Mouse (Mus musculus) limb, embryonic 11.5 days (tissue): ENCODE results near the gene Timm10b. TPM values are rescaled to one million over a fixed set of nuclear protein-coding genes. Genes with fewer than 3 reads are reported as not detected.

Source experiments
- ATAC-seq: fragments of 200-750 bp; cut with Nextera tagmentation; 2 replicates; pipeline ENCODE4 v1.8.0; 2017; ENCODE audit warnings: low read depth; ENCODE audit not compliant: insufficient number of reproducible peaks, low FRiP score, low TSS enrichment
- DNase-seq: peaks from one replicate; pipeline ENCODE4 v3.0.0-alpha.2; 2015; ENCODE audit warnings: low spot score
- H3K27ac ChIP-seq: fragments of 300-500 bp; sonication (generic); replicated peaks from 2 replicates; pipeline ENCODE4 v1.5.1; 2014; ENCODE audit warnings: low read depth, mild to moderate bottlenecking, low read length
- H3K27me3 ChIP-seq: fragments of 300-500 bp; sonication (generic); 2 replicates; pipeline ENCODE4 v1.6.1; 2014; ENCODE audit warnings: mild to moderate bottlenecking, low read length, mixed read lengths; ENCODE audit not compliant: control insufficient read depth, insufficient read depth
- H3K36me3 ChIP-seq: fragments of 300-500 bp; sonication (generic); 2 replicates; pipeline ENCODE4 v1.6.1; 2014; ENCODE audit warnings: mild to moderate bottlenecking, low read length, moderate library complexity, mixed read lengths; ENCODE audit not compliant: control insufficient read depth, insufficient read depth
- H3K4me1 ChIP-seq: fragments of 300-500 bp; sonication (generic); 2 replicates; pipeline ENCODE4 v1.6.1; 2014; ENCODE audit warnings: low read length, mixed read lengths; ENCODE audit not compliant: control insufficient read depth, insufficient read depth
- H3K4me2 ChIP-seq: fragments of 300-500 bp; sonication (generic); 2 replicates; pipeline ENCODE4 v1.6.1; 2014; ENCODE audit warnings: low read depth, mild to moderate bottlenecking, moderate library complexity; ENCODE audit not compliant: severe bottlenecking
- H3K4me3 ChIP-seq: fragments of 300-500 bp; sonication (generic); 2 replicates; pipeline ENCODE4 v1.5.1; 2014; ENCODE audit warnings: low read depth, low read length
- H3K9ac ChIP-seq: fragments of 300-500 bp; sonication (generic); 2 replicates; pipeline ENCODE4 v1.6.1; 2014; ENCODE audit warnings: mild to moderate bottlenecking, low read length
- H3K9me3 ChIP-seq: fragments of 300-500 bp; sonication (generic); 2 replicates; pipeline ENCODE4 v1.6.1; 2016; ENCODE audit warnings: low read length; ENCODE audit not compliant: control insufficient read depth
- WGBS: fragments of 180-500 bp; shearing (Covaris S2); extraction: QIAGEN DNeasy Blood & Tissue Kit; methylation state at CpG from one replicate; pipeline ENCODE4 v1.1.7; 2014; 5-methylcytosine and 5-hydroxymethylcytosine counted together
- polyA plus RNA-seq: library from polyadenylated mRNA; unstranded; fragments of >200 nt; fragmentation: Nextera tagmentation; extraction: Ambion mirVana; gene quantifications from 2 replicates; pipeline ENCODE4 v1.2.1, GENCODE M21; 2014

Gene Timm10b
- polyA plus RNA-seq: 160 and 166 TPM in 2 replicates

DNA sequence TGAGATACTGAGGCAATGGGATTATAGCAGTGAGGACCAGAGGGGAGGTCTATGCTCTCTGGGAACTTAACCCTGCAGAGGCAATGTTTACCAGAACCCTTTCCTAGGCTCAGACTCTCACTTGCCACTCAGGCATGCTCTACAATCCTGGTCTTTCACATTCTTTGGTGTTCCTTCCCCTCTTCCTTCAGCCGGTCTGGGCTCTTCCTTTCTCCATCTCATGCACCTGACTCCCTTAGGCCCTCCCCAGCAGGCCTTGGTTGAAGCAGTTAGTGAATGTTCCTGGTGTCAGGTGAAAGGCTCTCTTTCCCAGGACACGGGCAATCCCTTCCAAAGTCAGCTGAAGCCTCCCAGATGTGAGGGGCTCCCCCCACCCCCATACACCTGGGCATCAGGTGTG, at the start of gene Timm10b:
Gene Timm10b, plus strand, starts transcription at position 301 of the 400 bp plus-strand sequence.
- peak within 1 kb of the TSS; percentile 88 for H3K4me2 ChIP-seq
- peak within 1 kb of the TSS; percentile 73 for H3K9ac ChIP-seq
- no peaks in the 10 kb centered on the region for H3K27me3 ChIP-seq
- peaks cover 8% of the 10 kb centered on the region for H3K4me1 ChIP-seq
- H3K4me3 ChIP-seq: peak within 1 kb of the TSS; percentile 76
- H3K27ac ChIP-seq: peak within 1 kb of the TSS; percentile 59
- H3K9me3 ChIP-seq: no peaks in the 10 kb centered on the region
- no peak; the same call in 1 of the 2 replicates for ATAC-seq
- H3K36me3 ChIP-seq: peaks cover 7% of the 10 kb centered on the region
- no peak for DNase-seq
- WGBS: 7% methylated on average over 2 of the region's 2 CpGs

DNA sequence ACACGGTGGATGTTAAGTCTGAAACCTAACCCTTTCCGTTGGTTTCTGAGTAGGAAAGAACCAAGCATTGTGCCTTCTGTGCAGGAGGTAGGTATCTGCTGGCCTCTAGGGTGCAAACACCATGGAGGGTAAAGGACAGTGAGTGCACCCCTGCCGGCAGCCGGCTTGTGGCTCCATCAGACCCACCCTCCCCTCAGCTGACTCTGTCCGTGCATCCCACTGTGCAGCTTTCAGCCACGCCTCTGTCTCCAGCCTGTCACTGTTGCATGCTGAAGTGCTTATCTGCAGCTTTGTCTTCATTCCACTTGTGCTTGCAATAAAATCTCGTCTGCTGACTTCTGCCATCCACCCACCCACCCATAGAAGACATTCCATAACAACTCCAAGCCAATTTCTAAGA, 49.8 kb upstream of the Timm10b start:
- no peak overlapping the region for H3K4me3 ChIP-seq
- no peaks in the 10 kb centered on the region for H3K27me3 ChIP-seq
- no peaks in the 10 kb centered on the region for H3K36me3 ChIP-seq
- ATAC-seq (no peak), DNase-seq (no peak)
- 43% methylated on average over 7 of the region's 7 CpGs for WGBS
- H3K9ac ChIP-seq: no peak overlapping the region
- H3K4me2 ChIP-seq: no peak overlapping the region
- H3K9me3 ChIP-seq: no peaks in the 10 kb centered on the region
- no peaks in the 10 kb centered on the region for H3K4me1 ChIP-seq
- H3K27ac ChIP-seq: no peak overlapping the region

DNA sequence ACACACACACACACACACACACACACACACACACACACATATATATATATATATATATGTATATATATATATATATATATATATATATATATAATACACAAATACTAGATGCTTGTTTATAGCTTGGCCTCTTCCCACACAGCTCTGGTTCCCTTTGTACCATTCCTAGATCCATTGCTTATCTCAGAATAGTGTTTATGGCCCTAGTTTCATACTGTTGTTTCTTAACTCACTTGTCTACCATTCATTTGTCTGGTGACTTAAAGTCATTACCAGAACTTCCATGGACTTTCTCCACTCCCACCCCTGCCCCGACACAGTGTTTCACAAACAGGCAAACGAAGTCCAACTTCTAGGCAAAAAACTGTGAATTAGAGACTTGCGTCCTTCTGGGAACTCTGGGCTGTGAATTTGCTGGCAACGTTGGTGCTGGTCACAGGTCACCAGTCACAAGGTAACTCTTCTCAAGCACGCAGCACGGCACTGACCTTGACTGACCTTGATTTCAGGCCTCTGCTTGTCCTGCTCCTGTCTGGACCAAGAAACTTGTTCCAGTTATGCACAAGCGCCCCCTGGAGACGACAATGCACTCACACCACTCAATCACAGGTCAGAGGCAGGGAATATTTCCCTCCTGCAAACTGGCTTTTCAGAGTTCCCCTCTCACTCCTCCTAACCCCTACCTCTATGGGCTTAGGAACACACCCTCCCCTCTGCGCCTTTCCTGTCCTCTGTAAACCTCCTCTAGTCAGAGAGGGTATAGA, 36.8 kb upstream of the Timm10b start:
- H3K27ac ChIP-seq: no peak overlapping the region
- ATAC-seq: peak; percentile 49; the same call in 1 of the 2 replicates

DNA sequence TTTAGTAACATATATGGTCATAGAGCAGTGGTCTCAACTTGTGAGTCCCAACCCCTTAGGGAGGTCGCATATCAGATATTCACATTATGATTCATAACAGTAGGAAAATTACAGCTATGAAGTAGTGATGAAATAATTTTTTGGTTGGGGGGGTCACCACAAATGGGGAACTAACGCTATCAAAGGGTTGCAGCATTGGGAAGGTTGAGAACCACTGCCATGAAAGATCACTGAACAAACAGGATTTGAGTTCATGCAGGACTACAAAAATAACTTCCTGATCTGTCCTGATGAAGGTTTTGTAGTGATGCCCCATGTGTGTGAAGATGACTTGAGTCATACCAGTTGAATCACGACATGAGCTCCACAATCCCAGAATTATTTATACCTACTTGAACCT, 31.4 kb upstream of the Timm10b start:
- no peak for DNase-seq
- 84% methylated on average over 3 of the region's 3 CpGs for WGBS
- H3K27ac ChIP-seq: no peak overlapping the region

More for the DNA sequence above, 36.8 kb upstream of the Timm10b start:
- no peaks in the 10 kb centered on the region for H3K27me3 ChIP-seq
- H3K4me1 ChIP-seq: no peaks in the 10 kb centered on the region
- H3K9ac ChIP-seq: no peak overlapping the region
- WGBS: 32% methylated on average over 9 of the region's 9 CpGs
- peaks cover 4% of the 10 kb centered on the region; the same call in 1 of the 2 replicates for H3K9me3 ChIP-seq
- H3K4me3 ChIP-seq: no peak overlapping the region
- no peak overlapping the region for H3K4me2 ChIP-seq
- no peaks in the 10 kb centered on the region for H3K36me3 ChIP-seq
- peak; percentile 83 for DNase-seq

GRCm38 (mm10) chr7:105611767-105612166, 28.1 kb upstream of the Timm10b start:
- Histone ChIP-seq H3K4me1 (no peaks in the 10 kb centered on the region), H3K27ac (no peak overlapping the region), H3K36me3 (peaks cover 10% of the 10 kb centered on the region; the same call in 1 of the 2 replicates), H3K27me3 (no peaks in the 10 kb centered on the region), H3K4me2 (no peak overlapping the region), H3K9ac (no peak overlapping the region), H3K9me3 (no peaks in the 10 kb centered on the region), H3K4me3 (no peak overlapping the region)
- ATAC-seq (no peak), DNase-seq (no peak)
- WGBS: 79% methylated on average over 1 of the region's 1 CpGs

More for the DNA sequence above, 31.4 kb upstream of the Timm10b start:
- Histone ChIP-seq H3K4me1 (no peaks in the 10 kb centered on the region), H3K36me3 (peaks cover 10% of the 10 kb centered on the region; the same call in 1 of the 2 replicates), H3K9ac (no peak overlapping the region), H3K4me3 (no peak overlapping the region), H3K27me3 (no peaks in the 10 kb centered on the region), H3K9me3 (peaks cover 4% of the 10 kb centered on the region; the same call in 1 of the 2 replicates), H3K4me2 (no peak overlapping the region)
- no peak for ATAC-seq

DNA sequence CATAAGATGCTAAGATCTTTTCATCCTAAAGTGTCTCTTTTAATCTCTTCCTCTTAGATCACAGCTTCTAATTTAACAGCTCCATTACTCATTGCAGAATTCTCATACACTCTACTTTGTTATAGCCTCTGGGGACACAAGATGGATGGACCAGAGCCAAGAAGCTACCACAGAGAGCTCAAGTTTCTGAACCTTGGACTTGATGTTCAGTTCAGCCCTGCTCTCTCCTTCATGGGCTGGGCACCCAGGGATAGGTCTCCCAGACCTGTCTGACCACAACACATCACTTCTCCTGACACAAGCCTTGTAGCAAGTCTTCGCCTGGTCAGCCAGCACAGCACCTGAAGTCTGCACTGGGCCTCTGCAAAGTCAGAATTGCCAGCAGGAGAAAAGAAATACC, 25.5 kb upstream of the Timm10b start:
- Histone ChIP-seq H3K9ac (no peak overlapping the region), H3K4me3 (no peak overlapping the region), H3K4me1 (no peaks in the 10 kb centered on the region), H3K9me3 (no peaks in the 10 kb centered on the region), H3K36me3 (peaks cover 12% of the 10 kb centered on the region), H3K27me3 (no peaks in the 10 kb centered on the region), H3K27ac (no peak overlapping the region), H3K4me2 (no peak overlapping the region)
- WGBS: 95% methylated on average over 1 of the region's 1 CpGs
- DNase-seq (no peak), ATAC-seq (no peak)

DNA sequence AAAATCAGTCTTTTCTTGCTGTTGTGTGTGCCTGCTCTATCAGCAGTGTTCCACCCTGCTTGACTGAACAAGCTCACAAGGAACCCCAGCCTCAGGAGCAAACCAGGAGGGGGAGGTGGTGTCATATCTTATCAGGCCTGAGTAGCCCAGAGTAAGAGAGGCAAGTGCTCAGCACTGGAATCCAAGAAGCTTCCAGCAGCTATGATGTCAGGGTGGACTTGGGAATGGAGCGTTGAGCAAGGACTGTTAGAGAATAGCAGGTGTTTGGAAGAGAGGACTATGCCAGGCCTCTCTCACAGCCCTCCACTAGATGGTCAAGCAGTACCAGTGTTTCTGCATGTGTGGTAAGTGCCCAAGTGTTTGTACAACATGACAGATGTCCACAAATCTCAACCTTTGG, 24.1 kb upstream of the Timm10b start:
- H3K36me3 ChIP-seq: peaks cover 11% of the 10 kb centered on the region
- H3K9ac ChIP-seq: no peak overlapping the region
- DNase-seq (no peak), ATAC-seq (no peak)
- H3K27ac ChIP-seq: no peak overlapping the region
- H3K27me3 ChIP-seq: no peaks in the 10 kb centered on the region
- no peak overlapping the region for H3K4me2 ChIP-seq
- H3K4me1 ChIP-seq: no peaks in the 10 kb centered on the region
- no peaks in the 10 kb centered on the region for H3K9me3 ChIP-seq
- WGBS: 89% methylated on average over 1 of the region's 1 CpGs
- H3K4me3 ChIP-seq: no peak overlapping the region

GRCm38 (mm10) chr7:105616561-105616960, 23.3 kb upstream of the Timm10b start:
- H3K4me2 ChIP-seq: no peak overlapping the region
- no peak overlapping the region for H3K9ac ChIP-seq
- no peak for DNase-seq
- H3K9me3 ChIP-seq: no peaks in the 10 kb centered on the region
- H3K36me3 ChIP-seq: peaks cover 5% of the 10 kb centered on the region
- WGBS: 82% methylated on average over 6 of the region's 6 CpGs
- no peak for ATAC-seq
- H3K4me3 ChIP-seq: no peak overlapping the region
- no peaks in the 10 kb centered on the region for H3K27me3 ChIP-seq
- H3K4me1 ChIP-seq: no peaks in the 10 kb centered on the region
- H3K27ac ChIP-seq: no peak overlapping the region
